Mouse (Mus musculus) gastrocnemius, adult 8-10 months (tissue): Measurements from ENCODE around the gene Apc2. TPM values are rescaled to one million over a fixed set of nuclear protein-coding genes. Genes with fewer than 3 reads are reported as not detected.
A peak's percentile ranks its signal among the peaks of the same experiment; 100 is the strongest.

ENCODE experiments used
- DNase-seq, 2 experiments: peaks; one replicate each; pipeline ENCODE4 v3.0.0; 2022; ENCODE audit warnings: low spot score in 2 of 2
- total RNA-seq, 4 experiments: library from RNA; stranded (reverse); gene quantifications; 2 replicates each; pipeline ENCODE4 v1.2.4; 2022

Apc2 gene
- total RNA-seq, 4 experiments from 2014 or later: 0.24 to 0.54 (median 0.31) TPM

GRCm38 (mm10) chr10:80262776-80263365 lies 32.9 kb upstream of the Apc2 start:
- no peak for DNase-seq

GRCm38 (mm10) chr10:80264341-80265148 lies 31.2 kb upstream of the Apc2 start:
- DNase-seq: peak; percentile 99

GRCm38 (mm10) chr10:80265149-80265486 lies 30.7 kb upstream of the Apc2 start:
- DNase-seq: no peak

DNA sequence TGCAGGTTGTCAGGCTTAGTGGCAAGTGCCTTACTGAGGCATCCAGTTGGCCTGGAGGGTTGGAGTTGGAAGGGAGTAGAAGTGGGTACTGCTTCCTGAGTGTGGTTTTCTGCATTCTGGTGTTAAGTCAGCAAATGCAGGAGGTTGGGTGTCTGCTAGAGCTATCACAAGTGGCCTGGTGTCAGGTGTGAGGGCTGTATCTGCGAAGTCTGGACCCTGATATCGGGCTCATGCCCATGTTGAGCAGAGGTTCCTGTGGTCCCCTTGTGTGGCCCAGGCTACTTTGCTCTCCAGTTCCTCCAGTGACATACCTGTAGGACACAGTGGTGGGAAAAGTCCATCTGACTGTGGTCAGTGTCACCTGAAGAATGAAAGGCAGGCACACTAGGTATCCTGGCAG lies 25.7 kb upstream of the Apc2 start:
- no peak for DNase-seq

- no peak for DNase-seq
Measured at GRCm38 (mm10) chr10:80270734-80271181, 25.0 kb upstream of the Apc2 start.

DNA sequence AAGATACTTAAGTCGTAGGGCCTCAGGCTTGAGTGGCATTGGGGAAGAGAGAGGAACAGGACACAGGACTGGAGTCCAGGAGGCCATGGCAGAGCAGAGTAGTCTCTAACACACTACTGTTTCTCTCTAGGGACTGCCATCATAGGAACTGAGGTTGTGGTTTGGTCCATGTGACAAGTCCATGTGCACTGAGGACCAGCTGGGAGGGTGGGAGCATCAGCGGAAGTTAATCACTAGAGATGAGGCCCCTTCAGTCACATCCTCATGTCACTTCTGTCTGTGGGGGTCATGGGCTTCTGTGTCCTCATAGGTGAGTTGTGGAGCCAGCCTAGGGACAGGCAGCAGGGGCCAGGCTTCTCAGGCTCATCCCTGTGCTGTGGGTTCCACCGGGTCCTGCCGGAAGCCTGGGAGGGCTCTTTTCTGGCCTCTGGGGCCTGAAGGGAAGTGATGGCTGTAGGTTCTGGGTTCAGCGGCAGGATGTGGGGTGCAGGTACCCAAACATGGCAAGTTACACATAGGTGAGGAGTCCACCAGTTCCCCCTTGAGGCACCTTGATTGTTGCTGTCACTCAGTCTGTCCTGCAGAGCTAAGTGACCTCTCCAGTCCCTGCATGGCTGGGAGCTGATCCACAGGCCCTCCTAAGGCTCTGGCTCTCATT lies 24.5 kb upstream of the Apc2 start:
- no peak for DNase-seq

DNA sequence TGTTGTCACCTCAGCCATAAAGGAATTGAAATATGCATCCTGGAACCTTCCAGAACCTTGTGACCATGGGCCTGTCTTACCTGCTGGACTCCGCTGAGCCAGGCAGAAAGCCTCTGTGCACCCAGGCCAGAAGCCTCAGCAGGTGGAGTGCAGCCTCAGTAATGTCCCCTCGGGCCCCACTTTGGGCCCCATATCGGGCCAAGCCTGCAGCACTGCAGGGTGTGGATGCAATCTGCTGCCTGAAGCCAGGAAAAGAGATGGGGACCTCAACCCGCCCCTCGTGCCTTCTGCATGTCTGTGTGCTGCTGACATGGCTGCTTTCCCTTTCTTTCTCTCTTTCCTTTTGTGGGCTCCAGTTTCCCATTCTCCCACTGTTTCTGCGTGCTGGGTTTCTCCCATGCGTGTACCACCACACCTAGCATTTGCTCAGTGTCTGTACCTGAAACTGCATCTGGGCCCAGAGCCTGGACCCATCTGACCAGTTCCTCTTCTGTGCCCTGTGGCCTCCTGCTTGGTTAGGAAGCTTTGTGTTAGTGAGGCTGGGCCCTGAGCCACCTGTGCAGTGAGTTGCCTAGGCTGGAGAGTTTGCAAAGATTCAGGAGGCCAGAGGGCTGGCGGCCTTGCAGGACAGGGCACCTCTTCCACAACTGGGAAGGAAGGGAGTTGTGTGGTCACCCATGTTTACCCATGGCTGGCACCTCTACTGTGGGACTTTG lies 23.7 kb upstream of the Apc2 start:
- no peak for DNase-seq

- no peak for DNase-seq
Measured at GRCm38 (mm10) chr10:80273847-80274246, 21.9 kb upstream of the Apc2 start.

DNA sequence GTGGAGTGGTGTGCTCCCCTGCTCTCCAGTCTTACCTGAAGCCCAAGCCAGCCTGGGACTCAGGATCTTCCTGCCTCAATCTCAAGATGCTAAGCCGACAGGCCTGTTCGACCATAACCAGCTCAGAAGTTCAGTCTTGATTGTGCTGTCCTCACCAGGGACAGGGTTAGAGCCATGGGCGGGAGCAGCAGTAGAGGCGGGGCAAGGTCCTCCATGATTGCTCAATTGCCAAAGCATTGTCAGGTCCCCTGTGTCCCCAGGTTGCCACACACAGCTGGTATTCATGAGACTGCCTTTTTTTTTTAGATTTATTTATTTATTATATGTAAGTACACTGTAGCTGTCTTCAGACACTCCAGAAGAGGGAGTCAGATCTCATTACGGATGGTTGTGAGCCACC lies 19.5 kb upstream of the Apc2 start:
- no peak for DNase-seq

DNA sequence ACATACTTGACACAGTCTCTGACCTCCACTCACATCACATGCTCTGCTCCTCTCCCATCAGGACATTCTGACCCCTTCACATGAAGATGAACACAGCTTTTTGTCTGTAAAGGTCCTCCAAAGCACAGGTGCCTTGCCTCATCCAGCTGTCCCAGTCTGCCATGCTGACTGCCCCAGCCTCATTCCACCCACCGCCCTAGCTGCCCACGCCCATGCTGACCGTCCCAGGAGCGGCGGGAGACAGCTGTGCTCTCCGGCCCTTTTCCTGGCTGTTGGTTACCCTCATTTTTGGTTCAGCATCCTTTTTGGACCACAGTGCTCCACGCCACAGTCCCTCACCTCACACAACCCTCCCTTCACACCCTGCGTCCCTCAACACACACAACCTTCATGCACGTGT lies 17.4 kb upstream of the Apc2 start:
- no peak for DNase-seq

DNA sequence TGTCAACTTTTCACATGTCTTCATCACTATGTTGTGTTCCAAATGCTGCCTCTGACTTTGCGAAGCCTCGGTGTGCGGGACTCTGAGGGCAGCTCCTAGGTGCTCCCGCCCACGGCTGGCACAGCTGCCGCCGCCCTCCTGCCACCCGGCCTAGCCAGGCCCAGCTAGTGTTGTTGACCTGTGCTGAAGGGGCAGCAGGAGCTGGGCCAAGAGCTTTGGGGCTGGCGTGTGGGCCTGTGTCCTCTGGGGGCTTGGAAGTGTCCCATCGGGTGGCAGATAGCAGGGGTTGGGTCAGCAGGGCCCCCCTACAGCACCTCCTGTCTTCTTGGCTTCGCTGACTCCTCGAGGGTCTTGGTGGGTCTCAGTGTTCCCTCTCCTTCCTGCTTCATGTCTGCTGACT lies 16.5 kb upstream of the Apc2 start:
- no peak for DNase-seq

DNA sequence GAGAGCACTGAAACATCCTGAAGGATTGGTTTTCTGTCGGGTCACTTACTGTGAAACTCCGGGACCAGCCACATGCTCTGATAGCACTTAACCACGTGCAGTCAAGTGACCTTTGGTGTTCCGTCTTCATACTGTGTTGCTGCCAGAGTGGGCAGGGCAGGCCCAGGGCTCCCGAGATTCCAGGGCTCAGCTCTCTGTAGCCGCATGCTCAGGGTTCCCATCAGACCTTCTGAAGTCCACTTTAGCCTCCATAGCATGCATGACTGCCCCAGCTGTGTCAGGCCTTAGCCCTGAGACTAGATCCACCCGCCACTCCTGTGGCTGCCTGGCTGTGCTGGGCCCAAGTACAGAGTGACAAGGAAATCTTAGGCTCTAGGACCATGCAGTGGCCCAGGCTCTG lies 14.5 kb upstream of the Apc2 start:
- no peak for DNase-seq

GRCm38 (mm10) chr10:80281921-80282371 lies 13.8 kb upstream of the Apc2 start:
- DNase-seq: peak in 1 of 2 experiments; percentile 51

DNA sequence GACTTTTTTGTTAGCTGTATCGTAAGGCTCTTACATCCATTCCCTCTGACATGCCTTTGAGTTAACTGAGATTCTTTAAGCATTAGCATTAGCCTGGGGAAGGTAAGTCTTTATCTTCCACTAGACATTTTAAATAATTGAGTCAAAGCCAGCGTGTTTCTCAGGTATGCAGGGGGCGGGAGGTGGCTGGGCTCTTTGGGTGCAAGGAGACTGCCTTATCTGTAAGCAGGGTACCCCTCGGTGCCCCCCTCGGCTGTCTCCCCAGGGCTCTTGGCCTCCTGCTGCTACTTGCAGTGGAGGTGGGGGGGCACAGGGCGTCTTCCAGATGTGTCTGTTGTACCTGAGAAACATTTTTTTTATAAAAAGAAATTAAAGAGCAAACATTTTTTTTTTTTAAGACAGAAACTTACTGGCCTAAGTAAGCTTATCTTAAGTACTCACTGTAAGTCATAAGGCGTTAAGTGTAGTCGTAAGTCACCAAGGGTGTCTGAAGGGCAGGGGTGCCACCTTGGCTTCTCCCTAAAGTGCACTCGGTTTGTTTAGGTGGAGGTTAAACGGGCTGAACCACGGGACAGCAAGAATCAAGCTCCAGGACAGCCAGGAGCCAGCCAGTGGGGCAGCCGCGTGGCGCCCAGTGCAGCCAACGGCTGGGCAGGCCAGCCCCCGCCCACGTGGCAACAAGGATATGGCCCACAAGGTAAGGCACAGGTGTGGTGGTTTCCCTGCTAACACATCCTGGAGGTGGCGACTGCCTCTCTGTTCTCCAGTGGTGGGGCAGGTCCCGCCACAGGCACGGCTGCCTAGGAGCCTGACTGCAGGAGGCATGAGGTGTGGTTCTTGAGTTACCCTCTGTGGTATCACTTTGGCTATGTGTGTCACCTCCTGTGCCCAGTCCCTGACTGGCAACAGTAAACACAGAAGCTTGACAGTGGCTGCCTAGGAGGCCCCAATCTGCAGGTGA lies 13.0 kb upstream of the Apc2 start:
- DNase-seq: no peak

GRCm38 (mm10) chr10:80285222-80286070 lies 10.3 kb upstream of the Apc2 start:
- no peak for DNase-seq

DNA sequence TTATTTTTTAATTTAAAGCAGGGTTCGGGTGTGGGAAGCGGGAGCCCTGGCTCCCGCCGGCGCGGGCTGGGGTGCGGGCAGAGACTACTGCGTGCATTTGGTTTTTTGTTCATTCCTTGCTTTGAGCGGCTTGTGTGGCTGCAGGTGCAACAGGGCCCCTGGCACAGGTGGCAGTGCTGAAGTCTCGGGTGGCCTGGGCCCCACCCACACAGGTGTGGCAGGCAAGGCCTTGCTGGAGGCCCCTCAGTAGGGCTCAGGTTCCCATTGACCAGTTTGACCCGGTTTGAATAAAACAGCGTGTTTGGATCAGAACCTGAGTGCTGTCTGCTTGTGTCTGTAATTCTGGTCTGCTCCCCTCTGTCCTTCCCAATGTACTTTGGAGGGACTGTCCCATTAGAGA lies 7.7 kb upstream of the Apc2 start:
- no peak for DNase-seq

DNA sequence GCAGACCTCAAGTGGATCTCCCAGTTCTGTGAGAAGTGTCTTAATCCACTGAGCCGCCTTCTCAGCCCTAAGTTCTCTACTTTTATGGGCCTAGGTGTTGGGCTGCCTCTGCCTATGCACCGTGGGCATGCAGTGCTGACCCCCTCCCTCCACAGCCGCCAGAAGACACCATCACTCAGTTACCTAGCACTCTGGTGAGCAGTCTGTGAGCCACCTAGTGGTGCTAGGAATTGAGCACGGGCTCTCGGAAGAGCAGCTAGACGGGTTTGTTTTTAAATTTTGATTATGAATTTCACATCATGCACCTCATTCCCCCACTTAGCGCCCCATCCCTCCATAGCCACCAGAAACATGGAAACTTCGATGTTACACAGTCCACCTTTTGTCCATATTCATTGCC lies 7.1 kb upstream of the Apc2 start:
- DNase-seq: no peak

GRCm38 (mm10) chr10:80292251-80293146 lies 3.3 kb upstream of the Apc2 start, which contains the start of gene Rps15:
TSS of gene Rps15 (plus strand) at chr10:80292453.
- DNase-seq: peak; percentile 82 to 91

DNA sequence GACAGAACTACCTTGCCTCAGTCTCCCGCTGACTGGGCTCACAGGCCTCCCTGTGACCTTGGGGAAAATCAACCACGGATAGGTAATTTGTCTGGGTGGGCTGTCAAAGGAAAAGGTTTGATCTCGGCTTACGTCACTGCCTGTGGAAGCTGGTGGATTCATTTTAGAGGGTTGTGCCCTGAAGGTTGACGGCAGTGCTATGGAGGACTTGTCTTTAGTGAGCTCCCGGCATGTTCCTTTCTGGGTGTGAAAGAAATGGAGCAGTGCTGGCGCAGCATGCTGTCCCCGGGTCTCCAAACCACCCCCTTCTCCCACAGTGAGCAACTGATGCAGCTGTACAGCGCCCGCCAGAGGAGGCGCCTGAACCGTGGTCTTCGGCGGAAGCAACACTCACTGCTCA lies 2.5 kb upstream of the Apc2 start:
- DNase-seq: no peak
